Mouse (Mus musculus): ENCODE results near the gene Gm38394.

DNA sequence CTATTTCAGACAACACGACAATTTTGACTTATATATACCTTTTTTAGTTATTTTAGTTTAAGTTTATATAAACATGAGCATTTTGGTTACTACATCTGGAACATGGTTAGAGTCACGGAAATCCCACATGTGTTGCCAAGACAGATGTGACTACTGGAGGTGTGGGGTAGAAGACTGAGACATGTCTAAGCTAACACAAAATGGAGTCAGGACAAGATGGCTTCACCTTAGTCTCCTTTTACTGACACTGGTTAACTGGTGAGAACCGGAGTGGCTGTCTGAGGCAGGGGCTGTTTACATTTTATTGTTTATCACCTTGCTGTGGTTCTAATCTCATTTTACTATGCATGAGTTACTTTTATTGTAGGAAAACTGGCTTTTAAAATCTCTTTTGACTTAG lies 7.5 kb upstream of the Gm38394 start:
- no peak for TF ChIP-seq CTCF (IDR thresholded peaks at IDR 0.05; ENCODE audit: insufficient read depth, low read depth, low read length)
- TF ChIP-seq POLR2A (IDR thresholded peaks at IDR 0.05; ENCODE audit: insufficient read depth, low read depth, low read length) = no peak
